Mouse (Mus musculus): ENCODE measurements around the gene Gm10570. TPM values are rescaled to one million over a fixed set of nuclear protein-coding genes. Genes with fewer than 3 reads are reported as not detected.

Gene Gm10570
- polyA plus RNA-seq, 1 experiment from 2014 or later = not detected

GRCm38 (mm10) chr4:130260406-130260805, 48.1 kb downstream of the Gm10570 start:
- H3K9me3 ChIP-seq (ENCODE audit: control insufficient read depth) = no peaks in the 10 kb centered on the region
- no peak overlapping the region for H3K4me2 ChIP-seq (replicated peaks; ENCODE audit: low read depth)
- H3K36me3 ChIP-seq (ENCODE audit: control insufficient read depth, insufficient read depth) = no peaks in the 10 kb centered on the region
- 28% methylated on average over 5 of the region's 5 CpGs for WGBS
- no peak overlapping the region for H3K27ac ChIP-seq (ENCODE audit: low read depth, low read length)
- ATAC-seq = no peak
- no peak overlapping the region for H3K4me3 ChIP-seq (ENCODE audit: low read depth, low read length)
- no peak overlapping the region for H3K9ac ChIP-seq (ENCODE audit: low read depth, low read length)
- peak; percentile 63 for TF ChIP-seq CTCF (IDR thresholded peaks at IDR 0.05; ENCODE audit: low read depth)
- H3K4me1 ChIP-seq (replicated peaks; ENCODE audit: control insufficient read depth, insufficient read depth, low read length) = no peaks in the 10 kb centered on the region
- no peaks in the 10 kb centered on the region for H3K27me3 ChIP-seq (replicated peaks; ENCODE audit: control insufficient read depth, insufficient read depth, low read length)

Other genes starting within 250 kb of the Gm10570 start
- gene Pef1, start 206.1 kb downstream of the Gm10570 start, polyA plus RNA-seq (2015; fragmentation: Nextera tagmentation; extraction: Ambion mirVana) = 72.7 and 73.4 TPM in 2 replicates
- gene Hcrtr1, start 169.3 kb downstream of the Gm10570 start, polyA plus RNA-seq (2015; fragmentation: Nextera tagmentation; extraction: Ambion mirVana) = 0.81 and 0.91 TPM in 2 replicates
- 87.2 and 88.8 TPM in 2 replicates for gene Tinagl1, start 133.6 kb downstream of the Gm10570 start, polyA plus RNA-seq (2015; fragmentation: Nextera tagmentation; extraction: Ambion mirVana)
- not detected in 2 replicates for gene Gm853, start 86.3 kb downstream of the Gm10570 start, polyA plus RNA-seq (2015; fragmentation: Nextera tagmentation; extraction: Ambion mirVana)
- gene Serinc2, start 29.5 kb downstream of the Gm10570 start, polyA plus RNA-seq (2015; fragmentation: Nextera tagmentation; extraction: Ambion mirVana) = 21.5 and 26.1 TPM in 2 replicates
- 5.0 and 7.1 TPM in 2 replicates for gene Fabp3, start 79 bp downstream of the Gm10570 start, polyA plus RNA-seq (2015; fragmentation: Nextera tagmentation; extraction: Ambion mirVana)
- gene Zcchc17, start 51.3 kb upstream of the Gm10570 start, polyA plus RNA-seq (2015; fragmentation: Nextera tagmentation; extraction: Ambion mirVana) = 46.4 and 49.2 TPM in 2 replicates
- 44.3 and 46.1 TPM in 2 replicates for gene Snrnp40, start 51.5 kb upstream of the Gm10570 start, polyA plus RNA-seq (2015; fragmentation: Nextera tagmentation; extraction: Ambion mirVana)

Data from intestine, postnatal 0 days (tissue).